Mouse (Mus musculus): ENCODE measurements around the gene Sh2d5.

The Sh2d5 gene

DNA sequence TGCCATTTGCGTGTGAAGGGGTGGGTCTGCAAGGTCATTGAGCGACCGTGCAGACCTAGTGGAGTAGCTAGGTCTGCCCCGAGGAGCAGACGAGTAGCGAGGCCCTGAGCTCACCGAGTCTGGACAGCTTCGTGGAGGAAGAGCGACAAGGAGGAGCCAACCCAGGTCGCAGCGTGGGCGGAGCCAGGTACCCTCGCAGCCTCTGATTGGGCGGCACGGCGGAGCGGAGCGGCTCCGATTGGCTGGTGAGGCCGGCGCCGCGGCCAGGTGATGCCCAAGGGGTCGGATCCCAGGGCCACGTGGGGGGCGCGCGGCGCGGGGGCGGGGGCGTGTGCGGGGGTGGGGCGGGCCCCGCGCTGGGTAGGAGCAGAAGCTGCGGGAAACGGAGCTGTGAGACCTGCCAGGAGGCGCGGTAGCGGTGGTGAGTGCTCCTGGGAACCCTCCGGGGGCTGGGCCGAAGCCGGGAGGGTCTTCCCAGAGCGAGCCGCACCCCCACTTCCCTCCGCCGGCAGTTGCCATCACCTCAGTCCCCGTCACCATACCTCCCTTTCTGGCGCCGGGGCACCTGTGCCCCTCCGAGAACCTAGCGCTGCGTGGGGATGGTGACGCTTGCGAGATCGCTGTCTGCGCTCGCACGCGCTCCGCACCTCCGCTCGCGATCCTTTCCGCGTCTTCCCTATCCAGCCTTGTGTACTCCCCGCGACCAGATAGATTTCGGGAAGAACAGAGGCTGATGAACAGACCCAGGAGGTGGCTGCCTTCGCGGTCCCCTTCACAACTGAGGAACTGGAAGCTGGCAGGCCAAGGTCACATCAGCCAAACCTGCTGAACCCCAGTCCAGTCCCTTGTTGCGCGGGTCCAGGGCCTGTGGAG lies at the start of gene Sh2d5, which contains the start of gene Kif17:
Sh2d5 (plus strand) TSS at position 316 of the 873 bp plus-strand sequence.
Kif17 (plus strand) TSS at position 348 of the 873 bp plus-strand sequence.
- peak; percentile 75 for DNase-seq (ENCODE audit: extremely low read depth, low read depth)

DNA sequence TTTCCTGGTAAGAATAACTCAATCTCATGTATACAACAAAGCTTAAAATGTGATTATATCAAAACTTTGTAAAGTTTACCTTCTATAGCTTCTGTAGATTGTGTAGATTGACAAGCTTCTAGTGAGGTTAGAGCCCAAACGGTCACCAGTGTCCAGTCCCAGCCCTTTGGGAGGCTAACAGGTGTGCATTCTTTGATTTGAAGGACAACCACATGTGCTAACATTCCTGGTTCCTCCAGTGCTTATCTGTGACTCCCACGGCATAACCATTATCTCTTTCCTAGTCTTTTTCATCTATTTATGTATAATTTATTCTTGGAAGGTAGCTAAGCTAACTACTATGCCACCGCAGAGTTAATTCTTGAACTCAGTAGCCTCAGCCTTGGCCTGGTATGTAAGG lies 49.4 kb upstream of the Sh2d5 start:
- no peak for DNase-seq (ENCODE audit: extremely low read depth, low read depth)

DNA sequence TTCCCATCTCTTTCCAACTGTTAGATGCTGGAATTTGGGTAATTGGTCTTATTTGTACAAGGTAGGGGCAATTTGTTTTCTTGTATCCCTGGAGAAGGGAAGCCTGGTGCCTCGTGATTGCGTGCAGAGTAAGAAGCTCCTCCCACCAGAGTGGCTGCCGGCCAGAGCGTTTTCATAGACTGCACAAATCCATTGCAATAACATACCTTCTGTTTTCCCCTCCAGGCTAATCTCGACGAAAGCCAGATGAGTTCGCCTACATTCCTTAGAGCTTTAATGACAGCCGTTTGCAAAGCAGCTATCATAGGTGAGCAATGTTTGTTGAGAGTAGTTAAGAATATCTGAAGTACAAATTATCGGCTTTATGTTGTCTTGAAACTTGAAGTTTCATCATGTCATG lies 48.5 kb upstream of the Sh2d5 start:
- no peak for DNase-seq (ENCODE audit: extremely low read depth, low read depth)

- DNase-seq (ENCODE audit: extremely low read depth, low read depth), result no peak
These were observed 40.1 kb upstream of the Sh2d5 start for GRCm38 (mm10) chr4:138210116-138210515.

DNA sequence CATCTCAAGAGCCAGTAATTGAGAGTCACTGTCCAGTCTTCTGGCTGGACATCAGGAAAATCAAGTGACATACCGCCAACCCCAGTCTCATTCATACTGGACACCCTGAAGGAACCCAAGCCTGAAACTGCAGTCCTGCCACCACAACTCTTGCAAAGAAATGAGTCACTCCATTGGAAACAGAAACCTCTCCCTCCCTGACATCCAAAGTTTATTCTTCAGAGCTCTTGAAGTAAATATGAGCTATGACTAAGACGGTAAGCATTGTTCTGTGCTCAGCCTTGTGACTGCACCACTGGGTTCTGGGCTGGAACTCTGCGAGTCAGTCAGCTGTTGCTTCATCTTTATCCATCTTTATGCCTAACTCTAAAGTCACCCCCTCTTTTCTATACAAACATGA lies 36.3 kb upstream of the Sh2d5 start:
- DNase-seq (ENCODE audit: extremely low read depth, low read depth), result no peak

GRCm38 (mm10) chr4:138215671-138216199 lies 34.5 kb upstream of the Sh2d5 start:
- no peak for DNase-seq (ENCODE audit: extremely low read depth, low read depth)

- DNase-seq (ENCODE audit: extremely low read depth, low read depth), result peak; percentile 32
These were observed 33.9 kb upstream of the Sh2d5 start, which contains the start of gene Hp1bp3 for GRCm38 (mm10) chr4:138216200-138216890. Gene Hp1bp3, plus strand, starts transcription at chr4:138216296.

GRCm38 (mm10) chr4:138216891-138217392 lies 33.3 kb upstream of the Sh2d5 start:
- DNase-seq (ENCODE audit: extremely low read depth, low read depth), result peak; percentile 84

- peak; percentile 18 for DNase-seq (ENCODE audit: extremely low read depth, low read depth)
These were observed 32.8 kb upstream of the Sh2d5 start for GRCm38 (mm10) chr4:138217441-138217840.

DNA sequence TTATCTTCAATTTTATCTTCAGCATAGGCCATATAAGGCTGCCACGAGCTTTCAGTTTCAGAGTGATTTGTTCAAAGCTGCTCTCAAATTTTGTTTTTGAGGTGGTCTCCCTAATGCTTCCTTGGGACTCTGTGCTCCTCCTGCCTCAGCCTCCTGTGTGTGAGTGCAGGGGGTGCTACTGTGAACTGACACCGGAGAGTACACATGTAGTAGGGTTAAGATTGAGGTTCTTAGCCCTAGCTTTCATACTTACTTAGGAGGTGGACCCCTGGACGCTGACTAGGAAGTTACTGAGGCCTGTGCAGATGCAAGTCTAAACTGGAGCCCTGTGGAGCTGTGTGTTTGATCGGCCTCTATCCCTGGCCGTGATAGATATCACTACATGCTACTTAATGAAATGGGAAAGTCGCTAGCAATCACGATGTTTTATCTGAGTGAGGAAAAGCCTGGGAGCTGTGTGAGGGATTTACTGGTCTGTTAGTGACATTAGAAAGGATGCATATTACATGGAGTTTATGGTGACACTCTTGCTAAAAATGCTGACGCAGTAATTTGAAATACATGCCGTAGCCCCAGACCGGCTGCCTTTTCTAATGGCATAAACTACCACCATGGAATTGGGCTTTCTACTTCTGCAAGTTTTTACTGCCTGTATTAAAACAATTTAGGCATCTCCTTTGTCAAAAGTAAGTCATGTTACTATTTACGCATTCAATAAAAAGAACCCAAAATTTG lies 32.1 kb upstream of the Sh2d5 start:
- peak; percentile 20 for DNase-seq (ENCODE audit: extremely low read depth, low read depth)

- DNase-seq (ENCODE audit: extremely low read depth, low read depth), result no peak
These were observed 30.9 kb upstream of the Sh2d5 start for GRCm38 (mm10) chr4:138219331-138219730.

DNA sequence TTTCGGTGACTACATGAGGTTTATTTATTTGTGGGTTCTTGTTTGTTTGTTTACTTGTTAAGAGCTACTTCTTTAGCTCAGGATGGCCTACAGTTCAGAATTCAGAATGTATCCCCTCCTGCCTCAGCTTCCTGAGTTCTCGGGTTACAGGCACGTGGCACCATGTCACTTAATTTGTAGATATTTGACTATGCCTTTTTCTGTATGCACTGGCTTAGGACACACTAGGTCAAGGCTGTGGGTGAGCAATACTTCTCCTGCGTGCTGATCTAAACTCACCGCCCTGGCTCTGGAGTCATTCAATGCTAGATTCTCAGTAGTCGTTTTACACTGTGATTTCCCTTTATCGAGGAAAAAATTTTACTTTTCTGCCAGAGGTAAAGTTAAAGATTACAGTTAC lies 29.4 kb upstream of the Sh2d5 start:
- no peak for DNase-seq (ENCODE audit: extremely low read depth, low read depth)

DNA sequence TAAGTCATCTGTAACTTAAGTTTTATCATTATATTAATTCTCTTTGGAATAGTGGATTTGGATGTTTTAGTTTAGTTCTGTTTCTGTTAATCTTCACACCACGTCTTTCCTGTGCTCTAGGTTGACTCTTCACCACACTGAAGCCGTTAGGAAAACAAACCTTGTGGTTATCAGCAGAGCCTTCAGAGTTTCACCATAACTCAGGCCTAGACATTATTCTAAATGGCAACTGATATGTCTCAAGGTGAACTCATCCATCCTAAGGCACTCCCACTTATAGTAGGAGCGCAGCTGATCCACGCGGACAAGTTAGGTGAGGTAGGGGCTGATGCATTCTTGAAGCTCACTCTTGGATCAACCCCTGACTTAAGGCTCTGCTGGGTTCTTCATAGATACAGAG lies 28.8 kb upstream of the Sh2d5 start:
- DNase-seq (ENCODE audit: extremely low read depth, low read depth), result no peak

GRCm38 (mm10) chr4:138222396-138222795 lies 27.8 kb upstream of the Sh2d5 start:
- DNase-seq (ENCODE audit: extremely low read depth, low read depth), result no peak

DNA sequence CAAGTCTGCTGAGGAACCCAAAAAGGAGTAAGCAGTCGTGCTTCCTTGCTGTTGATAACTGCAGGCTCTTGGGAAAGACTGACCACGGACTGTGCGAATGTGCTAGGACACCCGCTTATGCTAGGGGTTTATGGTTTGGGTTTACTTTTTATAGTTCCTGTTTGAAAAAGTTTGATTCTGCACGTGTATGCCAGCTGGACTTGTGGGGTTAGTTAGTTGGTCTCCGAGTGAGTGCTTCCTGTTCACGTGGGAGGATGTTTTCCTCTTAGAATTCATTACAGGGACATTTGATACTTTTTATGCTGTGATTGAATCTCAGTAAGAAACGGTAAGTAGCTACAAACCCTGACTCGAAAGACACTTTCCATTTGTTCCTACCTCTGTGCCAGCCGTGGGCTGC lies 26.6 kb upstream of the Sh2d5 start:
- no peak for DNase-seq (ENCODE audit: extremely low read depth, low read depth)

- no peak for DNase-seq (ENCODE audit: extremely low read depth, low read depth)
These were observed 3.2 kb upstream of the Sh2d5 start for GRCm38 (mm10) chr4:138246756-138247665.

- DNase-seq (ENCODE audit: extremely low read depth, low read depth), result peak; percentile 36
These were observed 1.6 kb downstream of the Sh2d5 start for GRCm38 (mm10) chr4:138251819-138252218.

- DNase-seq (ENCODE audit: extremely low read depth, low read depth), result no peak
These were observed 2.0 kb downstream of the Sh2d5 start for GRCm38 (mm10) chr4:138252231-138252630.

- DNase-seq (ENCODE audit: extremely low read depth, low read depth), result no peak
These were observed 7.0 kb downstream of the Sh2d5 start for GRCm38 (mm10) chr4:138257116-138257687.

GRCm38 (mm10) chr4:138258663-138259062 lies 8.5 kb downstream of the Sh2d5 start:
- DNase-seq (ENCODE audit: extremely low read depth, low read depth), result no peak

All from MEL-GATA-1-ER (cell line).